Mouse (Mus musculus) B cell, adult 2 months (primary cell): Measurements from ENCODE around the gene Tspear.

Experiments
- DNase-seq, 2 experiments: peaks; one replicate each; pipeline ENCODE4 v3.0.0; 2022

Tspear gene

DNA sequence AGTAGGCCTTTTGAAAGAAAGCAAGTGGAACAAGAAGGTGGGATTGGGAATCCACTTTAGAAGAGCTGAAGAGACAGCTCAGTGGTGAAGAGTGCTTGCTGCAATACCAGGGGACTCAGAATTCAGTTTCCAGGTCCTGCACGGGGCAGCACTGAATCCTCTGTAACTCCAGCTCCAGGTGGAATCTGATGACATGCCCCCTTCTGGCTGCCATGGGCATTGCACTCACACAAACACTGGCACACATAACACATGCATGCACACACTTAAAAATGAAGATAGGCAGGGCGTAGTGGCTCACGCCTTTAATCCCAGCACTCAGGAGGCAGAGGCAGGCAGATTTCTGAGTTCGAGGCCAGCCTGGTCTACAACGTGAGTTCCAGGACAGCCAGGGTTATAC lies 196.2 kb downstream of the Tspear start:
- no peak for DNase-seq

DNA sequence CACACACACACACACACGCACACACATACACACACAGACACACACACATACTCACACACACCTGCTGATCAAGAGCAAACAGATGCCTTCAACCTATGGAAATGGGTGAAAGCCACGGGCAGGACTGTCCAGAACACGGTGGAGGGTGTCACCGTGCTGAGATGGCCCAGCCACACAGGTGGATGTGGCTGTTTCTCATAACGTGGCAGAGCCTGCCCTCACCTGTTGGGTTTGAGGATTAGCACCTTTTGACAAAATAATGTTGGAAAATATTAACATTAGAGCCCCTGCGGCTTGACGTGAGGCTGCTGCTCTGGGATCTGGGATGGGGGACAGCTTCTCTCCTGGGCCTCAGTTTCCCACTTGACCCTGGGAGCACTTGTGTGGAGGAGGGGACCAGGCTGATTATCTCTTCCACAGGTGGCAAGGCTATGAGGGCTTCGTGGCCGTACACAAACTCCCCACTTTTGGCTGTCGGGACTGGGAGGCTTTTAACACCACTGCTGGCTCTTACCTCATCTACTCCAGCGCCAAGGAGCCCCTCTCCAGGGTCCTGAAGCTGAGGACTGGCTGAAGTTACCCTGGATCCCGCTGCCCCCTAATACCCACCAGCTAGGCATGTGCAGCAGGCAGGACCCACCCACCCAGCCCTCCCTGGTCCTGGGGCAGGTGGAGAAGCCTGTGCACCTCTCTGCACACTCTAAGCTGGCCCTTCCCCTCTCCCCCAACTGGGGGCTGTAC lies 199.8 kb downstream of the Tspear start:
- no peak for DNase-seq

DNA sequence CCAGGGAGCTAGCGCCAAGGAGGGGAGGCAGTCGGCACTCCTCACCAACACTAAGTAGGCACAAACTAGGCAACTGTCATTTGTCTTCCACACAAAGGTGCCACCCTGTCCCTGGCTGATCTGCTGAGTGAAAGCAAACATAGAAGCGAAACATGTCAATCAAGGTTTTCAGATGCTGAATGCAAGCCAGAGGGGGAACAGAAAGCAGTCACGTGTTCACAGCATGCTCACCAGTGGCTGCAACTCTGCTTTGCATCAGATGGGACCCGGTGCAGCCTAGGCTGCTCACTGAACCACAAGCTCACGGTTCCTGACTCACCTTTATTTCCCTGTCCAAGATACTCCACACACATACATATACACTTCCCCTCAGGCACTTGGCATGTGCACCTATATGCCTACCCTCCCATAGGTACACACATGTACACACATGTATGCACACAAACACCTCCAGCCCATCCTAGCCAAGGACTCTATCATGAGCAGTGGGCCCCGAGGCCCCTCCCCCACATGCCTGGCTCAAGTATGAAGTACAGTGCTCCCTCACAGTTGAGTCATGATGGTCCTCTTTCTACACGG lies 204.7 kb downstream of the Tspear start:
- peak in 1 of 2 experiments; percentile 18 for DNase-seq

DNA sequence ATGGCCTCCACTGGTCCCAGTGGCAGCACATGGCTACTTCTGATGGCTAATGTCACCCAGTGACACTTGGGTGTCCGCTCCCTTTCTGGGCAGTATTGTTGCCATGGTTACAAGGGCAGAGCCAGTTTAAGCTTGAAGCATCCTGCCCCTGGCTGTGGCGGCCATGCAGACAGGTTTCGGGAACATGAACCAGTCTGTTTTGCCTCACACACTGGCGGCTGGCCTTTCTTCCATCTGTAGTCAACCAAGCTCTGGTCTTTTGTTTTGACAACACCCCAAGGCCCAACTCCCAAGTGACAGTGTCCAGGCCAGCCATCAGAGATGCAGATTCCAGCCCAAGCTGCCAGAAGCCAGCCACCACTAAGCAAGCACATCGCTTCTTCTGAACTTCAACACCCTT lies 209.2 kb downstream of the Tspear start:
- no peak for DNase-seq

DNA sequence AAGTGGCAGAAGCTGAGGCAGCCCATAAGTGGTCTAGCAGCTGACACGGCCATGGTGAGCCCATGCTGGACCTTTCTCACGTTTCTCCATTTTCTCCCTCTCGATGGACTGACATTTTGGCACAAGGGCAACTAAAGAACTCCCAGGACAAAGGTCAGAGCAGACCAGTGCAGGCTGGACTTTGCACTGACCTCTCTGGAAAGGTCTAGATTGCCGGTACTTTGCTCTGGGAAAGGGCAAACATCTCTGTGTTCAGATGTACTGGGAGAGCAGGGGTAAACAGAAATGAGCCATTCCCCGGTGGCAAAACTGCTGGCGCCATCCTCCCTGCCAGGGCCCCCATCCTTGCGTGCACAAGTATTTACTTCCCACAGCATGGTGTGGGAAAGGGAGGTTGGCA lies 213.8 kb downstream of the Tspear start:
- DNase-seq, result no peak

DNA sequence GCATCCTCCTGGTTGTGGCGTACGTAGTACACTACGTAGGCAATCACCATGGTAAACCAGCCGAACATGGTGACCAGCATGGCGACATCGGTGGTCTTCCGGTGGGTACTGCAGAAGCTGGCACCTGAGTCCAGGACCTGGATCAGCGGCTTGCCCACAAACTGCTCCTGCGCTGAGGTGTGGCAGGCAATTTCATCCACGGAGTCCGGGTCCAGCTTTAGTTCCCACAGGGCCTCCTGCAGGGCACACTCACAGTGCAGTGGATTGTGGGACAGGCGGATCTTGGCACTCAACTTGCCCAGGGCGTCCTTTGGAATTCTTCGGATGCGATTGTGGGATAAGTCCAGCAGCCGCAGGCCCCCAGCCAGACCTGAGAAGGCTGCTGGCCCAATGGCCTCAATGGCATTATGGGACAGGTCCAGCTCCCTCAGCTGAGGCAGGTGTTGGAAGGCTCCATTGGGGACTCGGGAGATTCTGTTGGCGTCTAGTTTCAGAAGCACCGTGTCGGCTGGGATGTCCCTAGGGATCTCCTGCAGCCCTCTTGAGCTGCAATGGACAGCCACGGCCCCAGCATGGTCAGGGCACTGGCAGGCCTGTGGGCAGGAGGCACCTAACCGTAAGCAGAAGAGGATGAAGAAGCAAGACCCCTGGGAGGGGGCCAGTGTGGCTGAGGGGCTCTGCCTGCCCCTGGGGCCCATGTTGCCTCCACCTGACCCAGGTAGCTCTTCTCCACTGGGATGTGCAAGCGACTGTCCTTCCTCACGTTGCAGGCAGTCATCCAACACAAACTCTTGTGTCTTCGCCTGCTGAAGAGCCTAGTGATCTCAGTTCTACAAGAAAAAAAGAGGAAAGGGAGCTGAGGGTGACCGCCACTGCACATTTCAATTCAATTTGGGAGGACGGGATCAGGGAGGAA lies 214.8 kb downstream of the Tspear start:
- DNase-seq, result no peak

DNA sequence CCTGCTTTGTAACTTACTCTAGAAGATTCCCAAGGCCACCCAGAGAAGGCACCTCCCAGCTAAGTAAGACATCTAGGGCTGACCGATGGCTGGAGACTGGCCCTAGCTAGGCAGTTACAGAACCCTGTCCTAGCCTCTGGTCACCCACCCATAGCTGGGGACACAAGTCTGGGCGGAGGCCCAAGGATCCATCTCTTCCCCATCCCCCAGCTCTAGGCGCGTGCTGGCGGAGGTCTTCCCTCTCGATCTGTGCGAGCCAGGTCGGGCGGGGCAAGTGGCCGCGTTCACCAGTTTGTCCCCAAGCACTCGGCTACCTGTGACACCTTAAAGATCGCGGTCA lies 215.5 kb downstream of the Tspear start:
- no peak for DNase-seq

DNA sequence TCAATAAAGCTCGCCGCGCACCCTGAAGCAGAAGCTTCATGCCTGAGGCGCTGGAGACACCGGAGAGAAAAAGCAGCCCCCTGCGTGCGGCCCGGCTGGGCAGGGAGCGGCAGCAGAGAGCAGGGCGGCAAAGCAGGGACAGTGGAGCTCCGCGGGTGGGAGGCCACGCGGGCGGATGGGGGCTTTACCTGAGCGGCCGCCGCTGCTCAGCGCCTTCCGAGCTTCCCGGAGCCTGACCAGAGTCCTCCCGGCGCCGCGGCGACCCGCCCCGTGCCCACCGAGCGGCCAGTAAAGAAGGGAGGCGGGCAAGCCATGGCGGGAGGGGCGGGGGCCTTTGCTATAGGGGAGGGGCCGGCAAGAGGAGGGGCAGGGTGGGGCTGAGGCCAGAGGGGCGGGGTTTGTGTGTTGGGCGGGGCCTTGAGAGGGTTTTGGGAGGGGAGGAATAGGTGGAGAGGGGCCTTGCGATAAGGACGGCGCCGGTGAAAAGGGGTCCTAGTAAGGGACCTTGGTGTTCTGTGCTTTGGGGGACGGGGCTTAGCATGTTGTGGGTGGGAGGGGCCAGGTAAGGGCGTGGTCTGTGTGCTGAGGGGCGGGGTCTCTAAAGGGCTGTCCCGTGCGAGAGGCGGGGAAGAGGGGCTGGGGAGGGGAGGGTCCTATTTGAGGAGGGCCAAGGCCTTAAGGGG lies 216.0 kb downstream of the Tspear start, which contains the start of gene Lrrc3:
Lrrc3 (minus strand) TSS at position 326 of the 683 bp plus-strand sequence.
- DNase-seq, result peak; percentile 49

DNA sequence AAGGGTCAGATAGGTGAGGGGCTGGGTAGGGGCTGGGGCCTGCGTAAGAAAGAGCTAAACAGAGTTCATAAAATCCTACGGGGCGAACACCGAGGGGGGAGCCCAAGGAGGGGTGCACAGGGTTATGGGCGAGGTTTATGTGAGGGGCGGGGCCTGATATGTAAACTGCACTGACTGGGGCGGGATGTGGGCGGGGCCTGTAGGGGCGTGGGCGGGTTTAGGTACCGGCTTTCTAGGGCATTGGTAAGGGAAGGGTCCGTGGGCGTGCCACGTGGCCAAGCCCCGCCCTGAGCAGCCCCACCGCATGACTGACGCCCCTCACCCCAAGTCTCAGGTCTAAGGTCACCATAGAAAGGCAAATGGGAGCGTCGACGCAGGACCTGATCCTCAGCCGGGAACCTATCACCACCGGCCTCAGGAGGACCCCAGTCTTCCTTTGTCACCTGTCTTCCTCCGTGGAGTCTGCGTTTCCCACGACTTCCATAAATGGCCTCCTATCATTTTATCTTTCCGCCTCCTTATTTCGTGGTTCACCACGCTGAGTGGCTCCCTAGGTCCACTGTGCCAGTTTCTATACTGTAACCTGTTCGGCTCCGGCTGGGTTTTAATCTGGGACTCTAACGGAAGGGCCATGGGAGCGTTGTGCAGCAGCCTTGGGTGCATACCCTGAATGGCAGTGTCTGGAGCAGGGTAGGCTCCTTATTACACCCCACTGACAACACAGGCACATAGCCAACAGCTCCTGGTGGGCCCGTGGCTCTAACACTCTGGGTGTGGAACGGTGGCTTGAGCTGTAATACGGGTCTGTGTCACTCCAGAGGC lies 216.7 kb downstream of the Tspear start:
- peak; percentile 49 to 58 for DNase-seq

DNA sequence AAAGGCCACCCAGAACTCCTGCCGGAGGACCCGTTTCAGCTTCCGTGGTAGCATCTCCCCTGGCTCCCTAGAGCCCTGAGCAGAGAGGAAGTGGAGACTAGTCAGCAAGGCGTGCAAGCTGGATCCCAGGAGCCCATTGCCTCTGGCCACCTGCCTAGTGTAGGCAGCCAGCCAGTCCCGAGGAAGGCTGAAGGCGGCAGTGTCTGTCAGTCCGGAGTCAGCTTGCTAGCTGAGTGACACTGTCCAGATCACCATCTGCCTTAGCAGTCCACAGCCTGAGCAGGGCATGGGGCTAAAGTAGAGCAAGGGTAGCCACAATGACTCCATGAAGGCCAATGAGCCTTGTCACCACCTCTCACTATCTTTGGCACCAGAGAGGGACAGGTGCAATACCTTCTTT lies 226.2 kb downstream of the Tspear start:
- no peak for DNase-seq

DNA sequence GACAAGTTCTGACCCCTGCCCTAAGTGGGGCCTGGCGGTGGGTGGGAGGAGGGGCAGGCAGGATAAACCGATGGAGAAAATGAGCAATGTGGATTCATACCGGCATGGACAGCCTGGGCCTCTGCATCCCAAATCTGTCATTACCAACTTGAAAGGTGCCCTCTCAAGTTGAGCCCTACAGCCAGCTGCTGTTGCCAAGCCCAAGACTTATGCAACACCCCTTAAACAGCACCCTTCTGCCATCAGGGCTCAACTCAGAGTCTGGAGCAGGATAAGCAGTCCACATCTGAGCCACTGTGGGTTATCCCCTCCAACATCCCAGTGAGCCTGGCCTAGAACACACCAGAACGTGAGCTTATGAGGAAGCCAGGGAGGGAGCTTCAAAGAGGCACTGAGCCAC lies 226.9 kb downstream of the Tspear start:
- no peak for DNase-seq

DNA sequence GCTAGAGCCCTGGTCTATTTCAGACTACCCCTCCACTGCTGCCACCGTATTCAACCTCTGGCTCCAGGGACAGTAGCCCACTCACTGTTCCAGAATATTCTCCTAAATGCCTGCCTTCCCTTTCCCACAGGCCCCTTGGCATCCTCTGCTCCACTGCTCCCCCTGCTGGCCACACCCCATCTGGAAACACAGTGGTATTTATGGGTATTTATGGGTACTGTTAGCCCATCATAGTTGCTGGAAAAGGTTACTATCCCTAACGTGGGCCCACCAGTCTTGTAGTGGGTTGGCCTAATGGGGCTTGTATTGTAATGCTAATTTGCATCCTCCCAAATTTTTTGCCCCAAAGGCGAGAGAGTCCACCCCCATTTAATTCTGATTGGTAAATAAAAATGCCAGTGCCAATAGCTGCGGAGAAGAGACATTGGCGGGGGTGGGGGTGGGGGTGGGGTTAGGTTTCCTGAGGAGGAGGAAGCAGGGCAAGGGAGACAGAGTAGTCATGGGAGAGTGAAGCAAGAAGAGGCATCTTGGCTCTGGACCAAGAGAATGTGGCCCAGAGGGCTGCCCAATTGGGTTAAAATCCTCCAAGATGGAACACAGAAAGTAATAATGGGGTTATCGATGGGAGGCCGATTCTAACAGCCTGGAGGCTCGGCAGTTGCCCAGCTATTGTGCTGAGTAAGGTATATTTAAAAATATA lies 230.4 kb downstream of the Tspear start:
- peak; percentile 81 for DNase-seq

DNA sequence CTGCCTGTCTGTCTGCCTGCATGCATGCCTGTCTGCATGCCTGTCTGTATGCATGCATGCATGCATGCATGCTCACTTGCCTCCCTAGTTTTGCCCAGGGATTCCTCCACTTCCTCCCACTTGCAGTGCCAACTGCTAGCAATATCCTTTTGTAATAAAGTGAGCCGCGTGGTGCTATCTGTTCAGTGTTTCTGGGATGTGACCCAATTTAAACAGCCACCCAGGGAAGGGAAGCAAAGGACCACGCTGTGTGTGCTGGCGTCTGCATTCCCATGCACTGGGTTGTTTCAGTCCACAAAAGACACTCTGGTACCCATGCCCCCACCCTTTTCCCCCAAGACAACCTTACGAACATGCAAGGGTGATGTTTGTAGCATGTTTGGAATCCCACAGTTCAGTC lies 234.6 kb downstream of the Tspear start:
- DNase-seq, result no peak

DNA sequence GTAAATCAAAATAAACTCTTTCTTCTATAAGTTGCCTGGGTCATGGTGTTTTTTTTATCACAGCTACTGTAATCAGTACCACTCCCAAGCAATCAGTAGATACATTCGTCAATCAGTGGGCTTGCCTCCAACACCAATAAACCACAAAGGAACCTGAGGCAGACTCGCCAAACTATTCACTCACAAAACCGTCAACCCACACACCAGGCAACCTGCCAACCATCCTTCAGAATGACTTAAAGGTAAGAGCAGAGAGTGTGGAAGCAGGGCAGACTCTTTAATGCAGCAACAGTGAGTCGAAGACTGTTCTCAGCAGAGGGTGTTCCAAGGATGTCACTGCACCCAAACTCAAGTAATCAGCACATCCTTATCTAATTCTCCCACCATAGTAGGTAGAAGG lies 236.3 kb downstream of the Tspear start:
- no peak for DNase-seq

DNA sequence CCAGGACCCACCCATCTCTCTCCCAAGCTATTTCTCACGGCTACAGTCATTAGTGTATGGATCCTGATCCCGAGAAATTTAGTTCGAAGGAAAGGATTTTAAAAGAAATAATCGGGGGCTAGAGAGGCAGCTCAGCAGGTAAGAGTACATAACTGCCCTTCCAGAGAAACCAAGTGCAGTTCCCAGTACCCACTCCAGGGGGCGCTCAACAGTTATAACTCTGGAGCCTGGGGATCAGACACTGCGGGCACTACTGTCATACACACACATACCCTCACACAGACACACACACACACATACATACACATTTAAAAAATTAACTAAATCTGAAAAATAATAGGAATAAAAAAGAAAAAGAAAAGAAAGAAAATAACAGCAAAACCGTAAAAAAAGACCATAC lies 239.8 kb downstream of the Tspear start:
- DNase-seq, result peak; percentile 85 to 89

DNA sequence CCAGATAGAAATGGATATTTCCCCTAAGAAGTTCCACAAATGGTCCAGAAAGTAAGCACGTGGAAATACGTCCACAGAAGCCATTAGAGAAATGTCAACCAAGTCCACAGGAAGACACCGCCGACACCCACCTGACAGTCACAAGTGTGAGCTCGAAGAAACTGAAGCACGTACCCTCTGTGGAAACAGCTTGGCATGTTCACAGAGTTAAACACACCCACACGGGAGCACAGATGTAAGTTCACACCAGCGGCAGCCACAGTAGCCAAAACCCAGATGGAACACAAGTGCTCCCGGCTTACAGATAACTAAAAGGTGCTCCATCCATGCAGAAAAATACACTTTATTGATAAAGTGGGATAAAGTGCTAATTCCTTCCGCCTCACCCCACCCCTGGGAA lies 241.0 kb downstream of the Tspear start:
- no peak for DNase-seq
